Mouse (Mus musculus) large intestine, adult 2 months (tissue): ENCODE results near the gene Stat4. TPM values are rescaled to one million over a fixed set of nuclear protein-coding genes. Genes with fewer than 3 reads are reported as not detected.

Experiments used
- DNase-seq: peaks from one replicate; pipeline ENCODE4 v3.0.0-alpha.2; 2012; ENCODE audit warnings: low read depth, low spot score
- WGBS: fragments of 180-500 bp; shearing (Covaris S2); methylation state at CpG from one replicate; pipeline ENCODE4 v1.1.7; 2018; 5-methylcytosine and 5-hydroxymethylcytosine counted together
- polyA plus RNA-seq: library from polyadenylated mRNA; depleted of rRNA; stranded (reverse); fragments of >200 nt; gene quantifications from 2 replicates; pipeline ENCODE4 v1.2.3, GENCODE M21; 2012

Stat4 gene
- polyA plus RNA-seq, 1 experiment: 1.4 TPM

GRCm38 (mm10) chr1:52137292-52137691 lies 150.3 kb downstream of the Stat4 start:
- WGBS: 93% methylated on average over 16 of the region's 16 CpGs
- DNase-seq: no peak

- DNase-seq: no peak
- 80% methylated on average over 9 of the region's 9 CpGs for WGBS
Measured at GRCm38 (mm10) chr1:52140534-52140933, 153.6 kb downstream of the Stat4 start.

GRCm38 (mm10) chr1:52141482-52141881 lies 154.5 kb downstream of the Stat4 start:
- DNase-seq: no peak
- WGBS: 52% methylated on average over 3 of the region's 3 CpGs

GRCm38 (mm10) chr1:52142117-52142516 lies 155.2 kb downstream of the Stat4 start:
- no peak for DNase-seq
- 33% methylated on average over 4 of the region's 4 CpGs for WGBS

- DNase-seq: no peak
- 80% methylated on average over 4 of the region's 4 CpGs for WGBS
Measured at GRCm38 (mm10) chr1:52143191-52143590, 156.2 kb downstream of the Stat4 start.

GRCm38 (mm10) chr1:52143596-52144156 lies 156.7 kb downstream of the Stat4 start:
- 86% methylated on average over 7 of the region's 7 CpGs for WGBS
- no peak for DNase-seq

- 45% methylated on average over 10 of the region's 10 CpGs for WGBS
- no peak for DNase-seq
Measured at GRCm38 (mm10) chr1:52144907-52145306, 158.0 kb downstream of the Stat4 start.

GRCm38 (mm10) chr1:52146214-52146970 lies 159.4 kb downstream of the Stat4 start:
- peak; percentile 31 for DNase-seq

GRCm38 (mm10) chr1:52147431-52147830 lies 160.5 kb downstream of the Stat4 start:
- 91% methylated on average over 2 of the region's 2 CpGs for WGBS
- no peak for DNase-seq

More at GRCm38 (mm10) chr1:52146214-52146970, 159.4 kb downstream of the Stat4 start:
- WGBS: 52% methylated on average over 12 of the region's 12 CpGs

- WGBS: 89% methylated on average over 7 of the region's 7 CpGs
- DNase-seq: no peak
Measured at GRCm38 (mm10) chr1:52148178-52148577, 161.2 kb downstream of the Stat4 start.

- DNase-seq: no peak
- 93% methylated on average over 7 of the region's 7 CpGs for WGBS
Measured at GRCm38 (mm10) chr1:52148696-52149095, 161.7 kb downstream of the Stat4 start.

- DNase-seq: peak; percentile 8
Measured at GRCm38 (mm10) chr1:52149934-52150346, 163.0 kb downstream of the Stat4 start.

GRCm38 (mm10) chr1:52150676-52151075 lies 163.7 kb downstream of the Stat4 start:
- WGBS: 48% methylated on average over 11 of the region's 11 CpGs
- no peak for DNase-seq

More at GRCm38 (mm10) chr1:52149934-52150346, 163.0 kb downstream of the Stat4 start:
- 26% methylated on average over 9 of the region's 9 CpGs for WGBS

GRCm38 (mm10) chr1:52151166-52151565 lies 164.2 kb downstream of the Stat4 start:
- 97% methylated on average over 5 of the region's 5 CpGs for WGBS
- no peak for DNase-seq

GRCm38 (mm10) chr1:52152369-52152768 lies 165.4 kb downstream of the Stat4 start:
- 90% methylated on average over 13 of the region's 13 CpGs for WGBS
- no peak for DNase-seq

GRCm38 (mm10) chr1:52152936-52153335 lies 166.0 kb downstream of the Stat4 start:
- WGBS: 83% methylated on average over 3 of the region's 3 CpGs

GRCm38 (mm10) chr1:52154890-52155289 lies 167.9 kb downstream of the Stat4 start:
- 91% methylated on average over 8 of the region's 8 CpGs for WGBS
- no peak for DNase-seq

More at GRCm38 (mm10) chr1:52152936-52153335, 166.0 kb downstream of the Stat4 start:
- no peak for DNase-seq

GRCm38 (mm10) chr1:52156351-52156750 lies 169.4 kb downstream of the Stat4 start:
- 93% methylated on average over 10 of the region's 10 CpGs for WGBS
- DNase-seq: no peak
